Mouse (Mus musculus) forebrain, embryonic 16.5 days (tissue): Measurements from ENCODE around the gene Hes7. TPM values are rescaled to one million over a fixed set of nuclear protein-coding genes. Genes with fewer than 3 reads are reported as not detected.

Source experiments
- ATAC-seq: fragments of 200-750 bp; cut with Nextera tagmentation; 2 replicates; pipeline ENCODE4 v1.8.0; 2017; ENCODE audit warnings: mild to moderate bottlenecking, moderate library complexity
- H3K27ac ChIP-seq: fragments of 300-500 bp; sonication (generic); 2 replicates; pipeline ENCODE4 v1.5.1; 2014; ENCODE audit warnings: low read length, control low read depth
- H3K27me3 ChIP-seq: fragments of 300-500 bp; sonication (generic); replicated peaks from 2 replicates; pipeline ENCODE4 v1.6.1; 2014; ENCODE audit warnings: low read length; ENCODE audit not compliant: control insufficient read depth, insufficient read depth
- H3K36me3 ChIP-seq: fragments of 300-500 bp; sonication (generic); 2 replicates; pipeline ENCODE4 v1.6.1; 2014; ENCODE audit not compliant: control insufficient read depth, insufficient read depth
- H3K4me1 ChIP-seq: fragments of 300-500 bp; sonication (generic); replicated peaks from 2 replicates; pipeline ENCODE4 v1.6.1; 2014; ENCODE audit warnings: low read length; ENCODE audit not compliant: control insufficient read depth, insufficient read depth
- H3K4me2 ChIP-seq: fragments of 300-500 bp; sonication (generic); 2 replicates; pipeline ENCODE4 v1.6.1; 2014; ENCODE audit warnings: mild to moderate bottlenecking, low read length, control low read depth
- H3K4me3 ChIP-seq: fragments of 300-500 bp; sonication (generic); replicated peaks from 2 replicates; pipeline ENCODE4 v1.5.1; 2014; ENCODE audit warnings: mild to moderate bottlenecking, low read length, control low read depth
- H3K9ac ChIP-seq: fragments of 300-500 bp; sonication (generic); replicated peaks from 2 replicates; pipeline ENCODE4 v1.6.1; 2014; ENCODE audit warnings: low read depth, low read length, control low read depth
- H3K9me3 ChIP-seq: fragments of 300-500 bp; sonication (generic); 2 replicates; pipeline ENCODE4 v1.6.1; 2016; ENCODE audit warnings: low read length; ENCODE audit not compliant: control insufficient read depth
- WGBS: fragments of 180-500 bp; shearing (Covaris S2); extraction: QIAGEN DNeasy Blood & Tissue Kit; methylation state at CpG from one replicate; pipeline ENCODE4 v1.1.7; 2014; 5-methylcytosine and 5-hydroxymethylcytosine counted together
- polyA plus RNA-seq: library from polyadenylated mRNA; unstranded; fragments of >200 nt; fragmentation: Nextera tagmentation; extraction: Ambion mirVana; gene quantifications from 2 replicates; pipeline ENCODE4 v1.2.1, GENCODE M21; 2015

Gene Hes7
- polyA plus RNA-seq, 1 experiment from 2014 or later = 0.67 TPM

DNA sequence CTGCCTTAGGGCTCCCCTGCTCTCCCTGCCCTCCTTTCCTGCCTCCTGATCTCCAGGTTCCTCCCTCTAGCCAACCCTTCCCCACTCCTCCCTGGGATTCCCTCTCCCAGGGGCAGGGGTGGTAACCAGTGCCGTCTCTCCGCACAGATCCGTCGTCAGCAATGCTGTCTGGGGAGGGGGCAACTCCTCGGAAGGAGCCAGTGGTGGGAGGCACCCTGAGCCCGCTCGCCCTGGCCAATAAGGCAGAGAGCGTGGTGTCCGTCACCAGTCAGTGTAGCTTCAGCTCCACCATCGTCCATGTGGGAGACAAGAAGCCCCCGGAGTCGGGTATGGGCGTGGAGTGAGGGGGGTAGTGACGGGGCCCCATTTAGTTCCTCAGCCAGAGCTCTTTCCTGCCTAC lies 15.7 kb upstream of the Hes7 start:
- Histone ChIP-seq H3K36me3 (peaks cover 35% of the 10 kb centered on the region), H3K4me1 (peaks cover 16% of the 10 kb centered on the region)

DNA sequence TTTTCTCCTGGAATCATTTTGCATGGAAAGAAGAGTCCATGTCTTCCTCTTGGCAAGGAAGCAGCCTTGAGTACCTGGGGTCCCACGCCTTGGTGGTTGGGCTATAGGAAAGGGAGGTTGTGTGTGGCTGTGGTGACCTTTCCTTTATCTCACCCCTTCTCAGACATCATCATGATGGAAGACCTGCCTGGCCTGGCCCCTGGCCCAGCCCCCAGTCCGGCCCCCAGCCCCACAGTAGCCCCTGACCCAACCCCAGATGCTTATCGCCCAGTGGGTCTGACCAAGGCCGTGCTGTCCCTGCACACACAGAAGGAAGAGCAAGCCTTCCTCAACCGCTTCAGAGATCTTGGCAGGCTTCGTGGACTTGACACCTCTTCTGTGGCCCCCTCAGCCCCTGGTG lies 15.0 kb upstream of the Hes7 start:
- Histone ChIP-seq H3K4me3 (no peak overlapping the region), H3K9me3 (no peaks in the 10 kb centered on the region), H3K27me3 (no peaks in the 10 kb centered on the region), H3K4me1 (peaks cover 10% of the 10 kb centered on the region), H3K36me3 (peaks cover 35% of the 10 kb centered on the region), H3K9ac (no peak overlapping the region), H3K4me2 (no peak overlapping the region), H3K27ac (no peak overlapping the region)
- ATAC-seq = no peak
- WGBS = 95% methylated on average over 6 of the region's 6 CpGs

More for the DNA sequence above, 15.7 kb upstream of the Hes7 start:
- H3K27me3 ChIP-seq = no peaks in the 10 kb centered on the region
- no peaks in the 10 kb centered on the region for H3K9me3 ChIP-seq
- H3K4me3 ChIP-seq = no peak overlapping the region
- H3K27ac ChIP-seq = no peak overlapping the region
- 91% methylated on average over 14 of the region's 14 CpGs for whole genome bisulfite sequencing
- H3K9ac ChIP-seq = no peak overlapping the region
- no peak for ATAC-seq
- no peak overlapping the region for H3K4me2 ChIP-seq

DNA sequence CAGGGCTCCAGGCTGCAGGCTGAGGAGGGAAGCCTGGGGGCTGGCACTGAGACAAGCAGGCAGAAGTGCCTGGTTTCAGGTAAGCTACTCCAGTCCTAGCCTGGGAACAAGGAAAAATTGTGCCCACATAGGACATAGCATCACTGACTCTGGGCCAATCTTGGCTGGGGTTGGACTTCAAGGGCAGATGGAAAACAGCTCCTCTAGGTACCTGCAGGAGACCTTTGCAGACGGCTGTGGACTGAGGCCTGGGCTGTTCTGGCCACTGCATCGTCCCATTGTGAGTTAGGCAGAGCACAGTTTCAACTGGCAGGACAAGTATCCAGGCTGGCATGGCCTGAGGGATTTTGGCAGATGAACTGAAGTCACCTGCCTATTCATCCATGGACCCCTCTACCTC lies 14.4 kb upstream of the Hes7 start:
- H3K4me3 ChIP-seq = no peak overlapping the region
- no peaks in the 10 kb centered on the region for H3K9me3 ChIP-seq
- no peak overlapping the region for H3K4me2 ChIP-seq
- no peak overlapping the region for H3K9ac ChIP-seq
- peaks cover 7% of the 10 kb centered on the region; the same call in 1 of the 2 replicates for H3K4me1 ChIP-seq
- ATAC-seq = no peak
- 82% methylated on average over 2 of the region's 2 CpGs for WGBS
- no peak overlapping the region for H3K27ac ChIP-seq
- H3K27me3 ChIP-seq = no peaks in the 10 kb centered on the region
- H3K36me3 ChIP-seq = peaks cover 35% of the 10 kb centered on the region

DNA sequence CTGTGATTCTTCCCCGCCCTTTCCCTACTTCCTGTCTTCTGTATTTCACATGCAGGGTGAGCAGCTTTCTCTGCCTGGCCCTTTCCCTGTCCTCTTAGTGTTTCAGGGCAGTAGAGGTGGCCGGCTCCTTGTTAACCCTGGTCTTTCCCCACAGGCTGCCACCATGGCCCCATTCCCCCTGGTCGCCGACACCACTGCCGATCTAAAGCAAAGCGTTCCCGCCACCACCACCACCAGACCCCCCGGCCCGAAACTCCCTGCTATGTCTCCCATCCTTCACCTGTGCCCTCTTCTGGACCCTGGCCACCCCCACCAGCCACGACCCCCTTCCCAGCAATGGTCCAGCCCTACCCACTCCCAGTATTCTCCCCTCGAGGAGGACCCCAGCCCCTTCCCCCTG lies 13.9 kb upstream of the Hes7 start:
- H3K4me3 ChIP-seq = no peak overlapping the region
- 89% methylated on average over 11 of the region's 11 CpGs for WGBS
- no peaks in the 10 kb centered on the region for H3K9me3 ChIP-seq
- H3K9ac ChIP-seq = no peak overlapping the region
- ATAC-seq = no peak
- peaks cover 32% of the 10 kb centered on the region for H3K36me3 ChIP-seq
- no peak overlapping the region for H3K27ac ChIP-seq
- no peaks in the 10 kb centered on the region for H3K27me3 ChIP-seq
- peaks cover 3% of the 10 kb centered on the region; the same call in 1 of the 2 replicates for H3K4me1 ChIP-seq
- no peak overlapping the region for H3K4me2 ChIP-seq

DNA sequence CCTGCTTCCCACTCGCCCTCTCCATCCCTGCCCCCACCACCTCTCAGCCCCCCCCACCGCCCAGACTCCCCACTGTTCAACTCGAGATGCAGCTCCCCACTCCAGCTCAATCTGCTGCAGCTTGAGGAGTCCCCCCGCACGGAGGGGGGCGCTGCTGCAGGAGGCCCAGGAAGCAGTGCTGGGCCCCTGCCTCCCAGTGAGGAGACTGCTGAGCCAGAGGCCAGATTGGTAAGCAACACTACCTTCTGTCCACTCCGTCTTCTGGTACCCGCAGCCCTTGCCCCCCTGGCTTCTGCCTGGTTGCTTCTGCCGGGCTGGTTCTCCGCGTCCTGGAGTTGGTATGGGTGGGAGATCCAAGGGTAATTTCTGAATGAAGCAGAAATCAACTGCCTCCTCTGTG lies 13.4 kb upstream of the Hes7 start:
- Histone ChIP-seq H3K9ac (no peak overlapping the region), H3K4me2 (no peak overlapping the region), H3K36me3 (peaks cover 32% of the 10 kb centered on the region), H3K9me3 (no peaks in the 10 kb centered on the region), H3K4me1 (0 out of 2 replicates have a peak, but pooled peaks cover 3% of the 10 kb centered on the region), H3K4me3 (no peak overlapping the region), H3K27ac (no peak overlapping the region), H3K27me3 (no peaks in the 10 kb centered on the region)
- ATAC-seq = no peak
- WGBS = 79% methylated on average over 11 of the region's 11 CpGs

DNA sequence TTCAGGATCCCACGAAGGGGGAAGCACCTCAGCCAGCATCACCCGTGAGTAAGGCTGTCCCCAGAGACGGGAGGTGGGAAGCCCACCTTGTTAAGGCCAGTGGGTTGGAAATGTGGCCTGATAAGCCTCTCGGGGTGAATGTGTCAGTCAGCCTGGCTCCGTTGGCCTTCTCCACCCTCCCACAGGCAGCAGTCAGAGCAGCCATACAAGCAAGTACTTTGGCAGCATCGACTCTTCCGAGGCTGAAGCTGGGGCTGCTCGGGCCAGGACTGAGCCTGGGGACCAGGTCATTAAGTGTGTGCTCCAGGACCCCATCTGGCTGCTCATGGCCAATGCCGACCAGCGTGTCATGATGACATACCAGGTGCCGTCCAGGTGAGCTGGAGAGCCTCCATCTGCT lies 12.5 kb upstream of the Hes7 start:
- WGBS = 89% methylated on average over 11 of the region's 11 CpGs
- Histone ChIP-seq H3K27ac (no peak overlapping the region), H3K4me2 (no peak overlapping the region), H3K4me1 (0 out of 2 replicates have a peak, but pooled peaks cover 3% of the 10 kb centered on the region), H3K4me3 (no peak overlapping the region), H3K9me3 (no peaks in the 10 kb centered on the region), H3K27me3 (no peaks in the 10 kb centered on the region), H3K9ac (no peak overlapping the region), H3K36me3 (peaks cover 28% of the 10 kb centered on the region)
- no peak for ATAC-seq

DNA sequence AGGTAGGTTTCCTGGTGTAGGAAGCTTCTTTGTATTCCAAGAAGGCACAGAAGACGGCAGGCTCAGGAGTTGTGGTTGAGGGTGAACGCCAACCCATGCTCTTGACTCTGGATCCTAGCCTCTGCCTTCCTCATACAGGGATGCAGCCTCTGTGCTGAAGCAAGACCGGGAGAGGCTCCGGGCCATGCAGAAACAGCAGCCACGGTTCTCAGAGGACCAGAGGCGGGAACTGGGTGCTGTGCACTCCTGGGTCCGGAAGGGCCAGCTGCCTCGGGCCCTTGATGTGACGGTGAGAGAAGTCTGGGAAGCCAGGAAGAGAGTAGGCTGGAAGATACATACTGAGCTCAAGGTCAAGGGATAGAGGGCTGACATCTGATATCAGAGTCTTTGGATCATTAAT lies 12.0 kb upstream of the Hes7 start:
- Histone ChIP-seq H3K27ac (no peak overlapping the region), H3K36me3 (peaks cover 28% of the 10 kb centered on the region), H3K9ac (no peak overlapping the region), H3K4me1 (0 out of 2 replicates have a peak, but pooled peaks cover 3% of the 10 kb centered on the region), H3K4me2 (no peak overlapping the region), H3K9me3 (no peaks in the 10 kb centered on the region), H3K4me3 (no peak overlapping the region), H3K27me3 (no peaks in the 10 kb centered on the region)
- ATAC-seq = no peak
- 91% methylated on average over 9 of the region's 9 CpGs for WGBS

DNA sequence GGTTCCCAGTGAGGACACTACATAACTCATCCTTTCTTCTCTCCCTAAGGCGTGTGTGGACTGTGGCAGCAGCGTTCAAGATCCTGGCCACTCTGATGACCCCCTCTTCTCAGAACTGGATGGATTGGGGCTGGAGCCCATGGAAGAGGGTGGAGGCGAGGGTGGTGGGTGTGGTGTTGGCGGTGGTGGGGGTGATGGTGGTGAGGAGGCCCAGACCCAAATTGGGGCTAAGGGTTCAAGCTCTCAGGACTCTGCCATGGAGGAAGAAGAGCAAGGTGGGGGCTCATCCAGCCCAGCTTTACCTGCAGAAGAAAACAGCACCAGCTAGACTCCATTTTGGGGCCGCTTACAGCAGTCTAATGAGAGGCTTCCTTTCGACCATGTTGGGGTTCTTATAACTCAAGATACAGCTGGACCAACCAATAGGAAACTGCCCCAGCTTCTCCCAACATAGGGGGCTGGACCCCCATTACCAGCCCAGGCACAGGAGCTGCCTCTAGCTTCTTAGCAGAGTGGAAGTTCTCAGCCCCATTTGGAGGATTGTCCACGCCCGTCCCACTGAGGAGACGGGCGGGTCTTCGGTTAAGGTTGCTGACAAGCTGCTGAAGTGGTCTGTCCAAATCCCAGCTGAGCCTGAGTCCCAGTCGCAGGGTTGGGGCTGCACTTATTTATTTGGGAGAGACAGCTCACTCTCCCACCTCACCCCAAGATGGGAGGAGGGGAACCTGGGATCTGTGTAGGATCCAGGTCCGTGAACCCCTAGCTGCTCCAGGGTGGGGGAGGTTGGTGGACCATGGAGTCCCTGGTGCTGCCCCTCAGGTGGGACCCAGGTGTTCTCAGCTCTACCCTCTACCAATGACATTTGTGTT lies 10.9 kb upstream of the Hes7 start:
- WGBS = 79% methylated on average over 13 of the region's 13 CpGs
- Histone ChIP-seq H3K27me3 (no peaks in the 10 kb centered on the region), H3K4me3 (no peak overlapping the region), H3K4me2 (no peak overlapping the region), H3K4me1 (0 out of 2 replicates have a peak, but pooled peaks cover 3% of the 10 kb centered on the region), H3K27ac (no peak overlapping the region), H3K9me3 (no peaks in the 10 kb centered on the region), H3K9ac (no peak overlapping the region), H3K36me3 (peaks cover 17% of the 10 kb centered on the region)
- ATAC-seq = no peak; the same call in 1 of the 2 replicates

DNA sequence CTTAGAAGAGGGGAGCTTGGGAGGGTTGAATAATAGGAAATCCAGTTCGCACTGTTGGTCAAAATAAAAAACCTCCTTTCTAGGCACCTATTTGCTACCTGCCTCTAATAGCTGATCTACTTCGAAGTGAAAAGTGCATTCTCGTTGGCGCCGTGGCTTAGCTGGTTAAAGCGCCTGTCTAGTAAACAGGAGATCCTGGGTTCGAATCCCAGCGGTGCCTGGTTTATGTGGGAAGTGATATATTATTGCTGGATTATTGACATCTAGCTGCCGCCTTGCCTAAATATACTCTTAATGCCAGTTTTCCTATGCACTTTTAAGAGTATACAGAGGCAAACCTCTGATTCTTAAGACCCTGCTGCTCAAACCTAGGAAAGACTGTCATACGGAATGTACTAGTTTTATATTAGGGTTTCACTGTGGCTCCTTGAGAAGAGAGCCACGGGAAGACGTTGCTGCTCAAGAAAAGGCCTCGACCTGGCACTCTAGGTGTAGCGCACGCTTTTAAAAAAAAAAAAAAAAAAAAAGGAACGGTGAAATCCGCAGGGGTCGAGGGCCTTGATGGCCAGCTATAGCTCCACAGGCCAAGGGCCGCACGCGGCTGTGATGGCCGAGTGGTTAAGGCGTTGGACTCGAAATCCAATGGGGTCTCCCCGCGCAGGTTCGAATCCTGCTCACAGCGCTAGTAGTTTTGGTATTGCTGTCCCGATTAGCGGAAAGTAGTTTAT lies 9.7 kb upstream of the Hes7 start:
- H3K27me3 ChIP-seq = no peaks in the 10 kb centered on the region
- no peaks in the 10 kb centered on the region for H3K9me3 ChIP-seq
- H3K4me3 ChIP-seq = peak overlapping the region; percentile 46
- H3K9ac ChIP-seq = peak overlapping the region; percentile 20; the same call in 1 of the 2 replicates
- peak; percentile 73 for ATAC-seq
- peaks cover 13% of the 10 kb centered on the region for H3K36me3 ChIP-seq
- H3K4me2 ChIP-seq = peak overlapping the region; percentile 56
- no peak overlapping the region for H3K27ac ChIP-seq
- 0 out of 2 replicates have a peak, but pooled peaks cover 3% of the 10 kb centered on the region for H3K4me1 ChIP-seq
- under 1% methylated on average over 30 of the region's 30 CpGs for WGBS
